Mouse (Mus musculus): ENCODE measurements around the gene St13.

Gene St13

GRCm38 (mm10) chr15:81364271-81364670, 35.6 kb downstream of the St13 start:
- DNase-seq, result no peak

- DNase-seq, result no peak
These were observed 37.4 kb downstream of the St13 start for GRCm38 (mm10) chr15:81362501-81362900.

- DNase-seq, result no peak
These were observed 38.4 kb downstream of the St13 start for GRCm38 (mm10) chr15:81361417-81362015.

- no peak for DNase-seq
These were observed 38.9 kb downstream of the St13 start for GRCm38 (mm10) chr15:81361022-81361404.

GRCm38 (mm10) chr15:81360345-81361021, 39.4 kb downstream of the St13 start, which contains the start of gene Slc25a17:
TSS of gene Slc25a17 (minus strand) at chr15:81360812.
- peak; percentile 90 for DNase-seq

- DNase-seq, result no peak
These were observed 40.5 kb downstream of the St13 start for GRCm38 (mm10) chr15:81359421-81359820.

GRCm38 (mm10) chr15:81358943-81359342, 40.9 kb downstream of the St13 start:
- no peak for DNase-seq

GRCm38 (mm10) chr15:81356946-81357345, 42.9 kb downstream of the St13 start:
- DNase-seq, result no peak

GRCm38 (mm10) chr15:81355146-81355761, 44.6 kb downstream of the St13 start:
- no peak for DNase-seq

GRCm38 (mm10) chr15:81352638-81353037, 47.2 kb downstream of the St13 start:
- no peak for DNase-seq

GRCm38 (mm10) chr15:81350401-81350800, 49.5 kb downstream of the St13 start:
- no peak for DNase-seq

- DNase-seq, result no peak
These were observed 51.5 kb downstream of the St13 start for GRCm38 (mm10) chr15:81348366-81348765.

GRCm38 (mm10) chr15:81347466-81347865, 52.4 kb downstream of the St13 start:
- no peak for DNase-seq

GRCm38 (mm10) chr15:81341426-81341825, 58.5 kb downstream of the St13 start:
- DNase-seq, result no peak

- no peak for DNase-seq
These were observed 60.7 kb downstream of the St13 start for GRCm38 (mm10) chr15:81339158-81339557.

GRCm38 (mm10) chr15:81336466-81336865, 63.4 kb downstream of the St13 start:
- peak; percentile 51 for DNase-seq

GRCm38 (mm10) chr15:81332517-81332916, 67.4 kb downstream of the St13 start:
- no peak for DNase-seq

- DNase-seq, result no peak
These were observed 69.0 kb downstream of the St13 start for GRCm38 (mm10) chr15:81330816-81331433.

GRCm38 (mm10) chr15:81329721-81330369, 70.0 kb downstream of the St13 start:
- no peak for DNase-seq

- DNase-seq, result no peak
These were observed 72.4 kb downstream of the St13 start for GRCm38 (mm10) chr15:81327501-81327900.

- no peak for DNase-seq
These were observed 74.9 kb downstream of the St13 start for GRCm38 (mm10) chr15:81324979-81325378.

GRCm38 (mm10) chr15:81320137-81320536, 79.7 kb downstream of the St13 start:
- no peak for DNase-seq

- DNase-seq, result no peak
These were observed 80.4 kb downstream of the St13 start for GRCm38 (mm10) chr15:81319462-81319861.
